Mouse (Mus musculus): Measurements from ENCODE around the gene Crtac1. TPM values are rescaled to one million over a fixed set of nuclear protein-coding genes. Genes with fewer than 3 reads are reported as not detected.

Crtac1 gene
- polyA plus RNA-seq, 1 experiment, result 0.48 TPM

DNA sequence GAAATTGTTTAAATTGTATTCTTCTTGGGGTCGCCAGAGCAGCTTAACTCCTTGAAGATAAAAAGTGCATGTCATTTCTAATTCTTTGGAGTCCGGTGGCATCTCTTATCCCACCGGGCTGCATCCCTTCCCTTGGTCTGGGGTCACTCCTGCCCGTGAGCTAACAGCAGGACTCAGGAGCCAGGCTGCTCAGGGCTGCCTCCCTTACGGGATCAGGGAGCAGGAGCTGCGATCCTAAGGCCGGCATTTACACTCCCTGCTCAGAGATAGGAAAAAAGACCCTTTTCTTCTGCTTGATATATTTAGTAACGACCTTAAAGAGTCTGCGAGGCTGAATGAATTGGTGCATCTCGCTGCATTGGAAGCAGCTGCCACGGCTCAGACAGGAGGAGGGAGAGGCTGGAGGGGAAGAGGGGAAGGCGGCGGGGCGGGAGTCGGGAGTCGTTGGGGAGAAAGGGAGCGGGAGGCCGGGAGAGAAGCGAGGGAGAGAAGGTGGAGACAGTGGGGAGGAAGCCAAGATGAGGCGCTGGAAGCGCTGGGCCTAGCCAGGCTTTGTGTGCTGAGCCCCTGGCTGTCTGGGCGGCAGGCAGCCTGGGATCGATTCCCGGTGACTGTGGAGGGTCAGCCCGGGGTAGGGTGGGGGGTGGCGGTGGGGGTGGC is 51.1 kb downstream of the Crtac1 start:
- H3K4me3 ChIP-seq (ENCODE audit: low read depth, low read length), result no peak overlapping the region
- whole genome bisulfite sequencing, result 4% methylated on average over 25 of the region's 26 CpGs

DNA sequence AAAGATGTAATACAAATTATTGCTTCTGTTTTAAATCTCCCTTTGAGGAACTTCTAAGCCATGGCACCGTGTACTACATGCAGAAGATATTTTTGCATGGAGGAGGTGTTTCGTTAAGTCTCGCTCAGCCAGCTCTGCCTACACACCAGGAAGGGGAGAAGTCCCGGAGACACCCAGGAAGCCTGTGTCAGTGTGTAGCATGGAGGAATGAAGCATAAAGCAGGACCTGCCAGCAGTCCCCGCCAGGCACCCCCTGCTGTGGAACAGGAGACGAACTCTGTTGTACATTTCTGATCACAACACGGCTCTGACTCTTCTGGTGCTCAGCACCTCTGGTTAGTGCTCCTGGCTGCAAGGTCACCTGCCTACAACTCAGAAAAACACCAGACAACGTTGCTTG is 51.8 kb downstream of the Crtac1 start:
- Histone ChIP-seq H3K27ac (ENCODE audit: insufficient read depth, low read depth, low read length) (no peak overlapping the region), H3K36me3 (ENCODE audit: control insufficient read depth, insufficient read depth, low read length) (no peaks in the 10 kb centered on the region), H3K4me1 (ENCODE audit: control insufficient read depth, insufficient read depth, insufficient read length, low read length) (no peaks in the 10 kb centered on the region), H3K4me3 (ENCODE audit: low read depth, low read length) (no peak overlapping the region), H3K27me3 (ENCODE audit: control insufficient read depth, insufficient read depth, low read length) (peaks cover 14% of the 10 kb centered on the region)
- 49% methylated on average over 8 of the region's 8 CpGs for WGBS
- no peak for TF ChIP-seq CTCF (IDR thresholded peaks at IDR 0.05; ENCODE audit: extremely low read depth, insufficient read length, insufficient replicate concordance, low read depth, low read length)
- no peak for TF ChIP-seq POLR2A (IDR thresholded peaks at IDR 0.05; ENCODE audit: low read depth, low read length)

More for the DNA sequence above, 51.1 kb downstream of the Crtac1 start:
- no peaks in the 10 kb centered on the region for H3K4me1 ChIP-seq (ENCODE audit: control insufficient read depth, insufficient read depth, insufficient read length, low read length)
- peaks cover 14% of the 10 kb centered on the region for H3K27me3 ChIP-seq (ENCODE audit: control insufficient read depth, insufficient read depth, low read length)
- TF ChIP-seq CTCF (IDR thresholded peaks at IDR 0.05; ENCODE audit: extremely low read depth, insufficient read length, insufficient replicate concordance, low read depth, low read length) (no peak), POLR2A (IDR thresholded peaks at IDR 0.05; ENCODE audit: low read depth, low read length) (no peak)
- no peaks in the 10 kb centered on the region for H3K36me3 ChIP-seq (ENCODE audit: control insufficient read depth, insufficient read depth, low read length)
- no peak overlapping the region for H3K27ac ChIP-seq (ENCODE audit: insufficient read depth, low read depth, low read length)

- Histone ChIP-seq H3K36me3 (ENCODE audit: control insufficient read depth, insufficient read depth, low read length) (no peaks in the 10 kb centered on the region), H3K4me1 (ENCODE audit: control insufficient read depth, insufficient read depth, insufficient read length, low read length) (no peaks in the 10 kb centered on the region), H3K27ac (ENCODE audit: insufficient read depth, low read depth, low read length) (no peak overlapping the region), H3K27me3 (ENCODE audit: control insufficient read depth, insufficient read depth, low read length) (peaks cover 14% of the 10 kb centered on the region), H3K4me3 (ENCODE audit: low read depth, low read length) (no peak overlapping the region)
- 49% methylated on average over 3 of the region's 3 CpGs for WGBS
- TF ChIP-seq CTCF (IDR thresholded peaks at IDR 0.05; ENCODE audit: extremely low read depth, insufficient read length, insufficient replicate concordance, low read depth, low read length) (no peak), POLR2A (IDR thresholded peaks at IDR 0.05; ENCODE audit: low read depth, low read length) (no peak)
These were observed 54.4 kb downstream of the Crtac1 start for GRCm38 (mm10) chr19:42377206-42377605.

GRCm38 (mm10) chr19:42363551-42363950 is 68.0 kb downstream of the Crtac1 start:
- Histone ChIP-seq H3K4me3 (ENCODE audit: low read depth, low read length) (no peak overlapping the region), H3K27ac (ENCODE audit: insufficient read depth, low read depth, low read length) (no peak overlapping the region), H3K36me3 (ENCODE audit: control insufficient read depth, insufficient read depth, low read length) (no peaks in the 10 kb centered on the region), H3K4me1 (ENCODE audit: control insufficient read depth, insufficient read depth, insufficient read length, low read length) (no peaks in the 10 kb centered on the region), H3K27me3 (ENCODE audit: control insufficient read depth, insufficient read depth, low read length) (no peaks in the 10 kb centered on the region; the same call in 1 of the 2 replicates)
- 86% methylated on average over 4 of the region's 4 CpGs for WGBS
- TF ChIP-seq CTCF (IDR thresholded peaks at IDR 0.05; ENCODE audit: extremely low read depth, insufficient read length, insufficient replicate concordance, low read depth, low read length) (no peak), POLR2A (IDR thresholded peaks at IDR 0.05; ENCODE audit: low read depth, low read length) (no peak)

GRCm38 (mm10) chr19:42358406-42358805 is 73.2 kb downstream of the Crtac1 start:
- H3K4me3 ChIP-seq (ENCODE audit: low read depth, low read length), result no peak overlapping the region

GRCm38 (mm10) chr19:42356854-42357253 is 74.7 kb downstream of the Crtac1 start:
- Histone ChIP-seq H3K36me3 (ENCODE audit: control insufficient read depth, insufficient read depth, low read length) (no peaks in the 10 kb centered on the region), H3K27ac (ENCODE audit: insufficient read depth, low read depth, low read length) (no peak overlapping the region), H3K4me1 (ENCODE audit: control insufficient read depth, insufficient read depth, insufficient read length, low read length) (no peaks in the 10 kb centered on the region), H3K4me3 (ENCODE audit: low read depth, low read length) (no peak overlapping the region), H3K27me3 (ENCODE audit: control insufficient read depth, insufficient read depth, low read length) (no peaks in the 10 kb centered on the region; the same call in 1 of the 2 replicates)
- TF ChIP-seq POLR2A (IDR thresholded peaks at IDR 0.05; ENCODE audit: low read depth, low read length), result no peak
- no peak for TF ChIP-seq CTCF (IDR thresholded peaks at IDR 0.05; ENCODE audit: extremely low read depth, insufficient read length, insufficient replicate concordance, low read depth, low read length)
- 58% methylated on average over 5 of the region's 5 CpGs for WGBS

More at GRCm38 (mm10) chr19:42358406-42358805, 73.2 kb downstream of the Crtac1 start:
- WGBS, result 68% methylated on average over 7 of the region's 7 CpGs
- TF ChIP-seq CTCF (IDR thresholded peaks at IDR 0.05; ENCODE audit: extremely low read depth, insufficient read length, insufficient replicate concordance, low read depth, low read length) (no peak), POLR2A (IDR thresholded peaks at IDR 0.05; ENCODE audit: low read depth, low read length) (no peak)
- H3K36me3 ChIP-seq (ENCODE audit: control insufficient read depth, insufficient read depth, low read length), result no peaks in the 10 kb centered on the region
- H3K27me3 ChIP-seq (ENCODE audit: control insufficient read depth, insufficient read depth, low read length), result no peaks in the 10 kb centered on the region; the same call in 1 of the 2 replicates
- H3K27ac ChIP-seq (ENCODE audit: insufficient read depth, low read depth, low read length), result no peak overlapping the region
- H3K4me1 ChIP-seq (ENCODE audit: control insufficient read depth, insufficient read depth, insufficient read length, low read length), result no peaks in the 10 kb centered on the region

DNA sequence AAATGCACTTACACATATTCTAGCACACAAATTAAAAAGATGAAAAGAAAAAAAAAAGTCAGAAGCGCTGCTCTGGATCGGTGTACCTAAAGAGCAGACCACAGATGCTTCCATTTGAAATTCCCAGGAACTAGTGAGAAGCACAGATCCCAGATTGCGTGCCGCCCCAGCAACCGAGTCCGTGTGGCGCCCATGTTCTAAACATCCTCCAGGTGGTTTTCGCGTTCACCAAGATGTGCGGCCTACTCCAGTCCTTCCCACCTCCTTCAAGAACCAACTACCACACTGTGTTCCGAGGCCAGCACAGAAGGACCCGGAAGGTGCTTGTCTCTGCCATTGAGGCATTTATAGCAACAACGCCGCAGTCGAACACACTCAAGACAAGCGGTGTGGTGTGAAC is 76.1 kb downstream of the Crtac1 start:
- Histone ChIP-seq H3K4me1 (ENCODE audit: control insufficient read depth, insufficient read depth, insufficient read length, low read length) (no peaks in the 10 kb centered on the region), H3K4me3 (ENCODE audit: low read depth, low read length) (no peak overlapping the region), H3K27me3 (ENCODE audit: control insufficient read depth, insufficient read depth, low read length) (no peaks in the 10 kb centered on the region), H3K36me3 (ENCODE audit: control insufficient read depth, insufficient read depth, low read length) (no peaks in the 10 kb centered on the region), H3K27ac (ENCODE audit: insufficient read depth, low read depth, low read length) (no peak overlapping the region)
- 89% methylated on average over 16 of the region's 16 CpGs for WGBS
- TF ChIP-seq POLR2A (IDR thresholded peaks at IDR 0.05; ENCODE audit: low read depth, low read length), result no peak
- no peak for TF ChIP-seq CTCF (IDR thresholded peaks at IDR 0.05; ENCODE audit: extremely low read depth, insufficient read length, insufficient replicate concordance, low read depth, low read length)
